Mouse (Mus musculus) liver, postnatal 0 days (tissue): Measurements from ENCODE around the gene Bpi. TPM values are rescaled to one million over a fixed set of nuclear protein-coding genes. Genes with fewer than 3 reads are reported as not detected.

ENCODE experiments used
- ATAC-seq: fragments of 200-750 bp; cut with Nextera tagmentation; 2 replicates; pipeline ENCODE4 v1.8.0; 2017; ENCODE audit warnings: mild to moderate bottlenecking, moderate library complexity
- DNase-seq: peaks from one replicate; pipeline ENCODE4 v3.0.0-alpha.2; 2016
- H3K27ac ChIP-seq: fragments of 300-500 bp; sonication (generic); 2 replicates; pipeline ENCODE4 v1.5.1; 2014; ENCODE audit warnings: antibody characterized with exemption, moderate library complexity, mild to moderate bottlenecking, low read depth
- H3K27me3 ChIP-seq: fragments of 300-500 bp; sonication (generic); 2 replicates; pipeline ENCODE4 v1.6.1; 2014; ENCODE audit warnings: low read length, control low read depth, mixed read lengths; ENCODE audit not compliant: insufficient read depth
- H3K36me3 ChIP-seq: fragments of 300-500 bp; sonication (generic); replicated peaks from 2 replicates; pipeline ENCODE4 v1.6.1; 2014; ENCODE audit warnings: mild to moderate bottlenecking, control low read depth, low read length, moderate library complexity, mixed read lengths; ENCODE audit not compliant: insufficient read depth
- H3K4me1 ChIP-seq: fragments of 300-500 bp; sonication (generic); 2 replicates; pipeline ENCODE4 v1.6.1; 2014; ENCODE audit warnings: antibody characterized with exemption, mild to moderate bottlenecking, control low read depth; ENCODE audit not compliant: insufficient read depth
- H3K4me2 ChIP-seq: fragments of 300-500 bp; sonication (generic); 2 replicates; pipeline ENCODE4 v1.6.1; 2014; ENCODE audit warnings: low read depth, mild to moderate bottlenecking, low read length, moderate library complexity, mixed read lengths
- H3K4me3 ChIP-seq: fragments of 300-500 bp; sonication (generic); 2 replicates; pipeline ENCODE4 v1.5.1; 2014; ENCODE audit warnings: low read depth, low read length
- H3K9ac ChIP-seq: fragments of 300-500 bp; sonication (generic); replicated peaks from 2 replicates; pipeline ENCODE4 v1.6.1; 2014; ENCODE audit warnings: mild to moderate bottlenecking, moderate library complexity
- H3K9me3 ChIP-seq: fragments of 300-500 bp; sonication (generic); 2 replicates; pipeline ENCODE4 v1.6.1; 2016; ENCODE audit warnings: mild to moderate bottlenecking, control low read depth, low read length, mixed read lengths
- CTCF ChIP-seq: sonication (generic); IDR thresholded peaks from 2 replicates; pipeline ENCODE4 v1.5.1; 2016; ENCODE audit warnings: antibody characterized with exemption, low read depth
- EP300 ChIP-seq: IDR thresholded peaks from 2 replicates; pipeline ENCODE4 v1.6.1; 2016; ENCODE audit warnings: antibody characterized with exemption, low read depth, mild to moderate bottlenecking
- WGBS: fragments of 180-500 bp; shearing (Covaris S2); extraction: QIAGEN DNeasy Blood & Tissue Kit; methylation state at CpG from one replicate; pipeline ENCODE4 v1.1.7; 2014; ENCODE audit not compliant: insufficient replicate concordance; 5-methylcytosine and 5-hydroxymethylcytosine counted together
- polyA plus RNA-seq: library from polyadenylated mRNA; unstranded; fragments of >200 nt; fragmentation: Nextera tagmentation; extraction: Ambion mirVana; gene quantifications from 2 replicates; pipeline ENCODE4 v1.2.1, GENCODE M21; 2015

Gene Bpi
- polyA plus RNA-seq, 1 experiment from 2014 or later, result not detected

DNA sequence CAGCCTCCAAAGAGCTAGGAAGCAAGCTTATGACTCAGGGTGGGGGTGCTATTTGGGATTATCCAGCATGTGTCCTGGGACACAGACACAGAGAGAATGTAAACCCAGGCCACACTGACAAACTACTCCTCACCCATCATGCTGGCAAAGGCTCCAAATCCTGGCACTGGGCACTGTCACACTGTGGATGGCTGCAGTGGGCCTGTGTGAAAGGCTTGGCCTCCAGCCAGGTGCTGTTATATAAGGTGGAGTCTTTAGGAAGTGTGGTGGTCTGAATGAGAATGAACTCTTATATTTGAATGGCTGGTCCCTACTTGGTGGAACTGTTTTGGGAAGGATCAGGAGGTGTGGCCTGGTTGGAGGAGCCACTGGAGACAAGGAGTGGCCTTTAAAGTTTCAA, 21.2 kb upstream of the Bpi start:
- no peaks in the 10 kb centered on the region for H3K9me3 ChIP-seq
- H3K9ac ChIP-seq, result no peak overlapping the region
- H3K4me3 ChIP-seq, result no peak overlapping the region
- no peak for DNase-seq
- H3K27ac ChIP-seq, result no peak overlapping the region
- no peak overlapping the region for H3K4me2 ChIP-seq
- H3K4me1 ChIP-seq, result no peaks in the 10 kb centered on the region
- H3K36me3 ChIP-seq, result no peaks in the 10 kb centered on the region
- no peak for TF ChIP-seq CTCF
- no peak for TF ChIP-seq EP300
- no peak for ATAC-seq
- H3K27me3 ChIP-seq, result no peaks in the 10 kb centered on the region

DNA sequence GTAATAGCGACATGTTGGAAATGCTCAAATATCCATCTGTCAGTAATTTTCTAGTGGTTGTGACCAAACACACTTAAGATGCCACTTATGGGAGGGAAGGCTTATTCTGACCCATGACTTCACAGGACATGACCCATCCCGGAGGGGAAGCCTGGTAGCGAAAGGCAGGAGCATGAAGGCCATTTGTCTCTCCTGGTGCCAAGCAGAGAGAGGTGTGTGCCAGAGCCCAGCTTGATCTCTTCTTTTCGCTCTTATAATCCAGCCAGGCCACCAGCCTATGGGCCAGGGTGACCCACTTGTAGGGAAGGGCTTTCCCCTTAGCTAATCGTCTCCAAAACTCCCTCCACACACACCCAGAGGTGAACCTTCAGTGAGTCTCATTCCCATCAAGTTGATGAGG, 19.8 kb upstream of the Bpi start:
- TF ChIP-seq CTCF, result no peak
- TF ChIP-seq EP300, result no peak
- DNase-seq (no peak), ATAC-seq (no peak)
- Histone ChIP-seq H3K9ac (no peak overlapping the region), H3K4me2 (no peak overlapping the region), H3K36me3 (no peaks in the 10 kb centered on the region), H3K27me3 (no peaks in the 10 kb centered on the region), H3K4me3 (no peak overlapping the region), H3K9me3 (no peaks in the 10 kb centered on the region), H3K4me1 (no peaks in the 10 kb centered on the region), H3K27ac (no peak overlapping the region)
- WGBS, result 80% methylated on average over 5 of the region's 5 CpGs

DNA sequence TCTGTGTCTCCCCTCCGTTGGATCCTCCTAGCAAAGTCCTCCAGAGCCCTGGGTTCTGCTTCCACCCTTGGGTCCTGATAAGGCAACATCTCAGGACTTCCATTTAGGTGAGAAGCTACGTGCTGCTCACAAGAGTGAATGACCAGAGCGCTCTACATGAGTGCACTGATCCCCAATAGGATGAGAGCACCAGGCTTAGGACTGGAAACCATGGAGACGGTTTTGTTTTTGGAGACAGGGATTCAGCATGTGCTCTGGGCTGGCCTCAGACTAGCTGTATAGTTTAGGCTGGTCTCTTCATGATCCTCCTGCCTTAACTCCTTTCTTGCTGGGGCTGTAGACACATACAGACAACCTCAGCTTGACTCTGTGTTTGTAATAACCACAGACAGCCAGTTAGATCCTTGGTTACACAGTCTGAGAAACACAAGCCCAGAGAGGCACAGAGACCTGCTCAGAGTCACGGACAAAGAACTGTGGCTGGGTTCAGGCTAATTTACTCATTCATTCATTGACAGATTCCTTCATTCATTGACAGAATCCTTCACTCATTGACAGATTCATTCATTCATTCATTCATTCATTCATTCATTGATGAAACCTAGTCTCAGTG, 16.7 kb upstream of the Bpi start:
- Histone ChIP-seq H3K4me3 (no peak overlapping the region), H3K27ac (no peak overlapping the region), H3K9ac (no peak overlapping the region), H3K4me2 (no peak overlapping the region), H3K27me3 (no peaks in the 10 kb centered on the region), H3K36me3 (no peaks in the 10 kb centered on the region), H3K4me1 (no peaks in the 10 kb centered on the region), H3K9me3 (no peaks in the 10 kb centered on the region)
- DNase-seq, result no peak
- WGBS, result 68% methylated on average over 5 of the region's 5 CpGs
- ATAC-seq, result no peak
- TF ChIP-seq CTCF, result no peak
- TF ChIP-seq EP300, result no peak

DNA sequence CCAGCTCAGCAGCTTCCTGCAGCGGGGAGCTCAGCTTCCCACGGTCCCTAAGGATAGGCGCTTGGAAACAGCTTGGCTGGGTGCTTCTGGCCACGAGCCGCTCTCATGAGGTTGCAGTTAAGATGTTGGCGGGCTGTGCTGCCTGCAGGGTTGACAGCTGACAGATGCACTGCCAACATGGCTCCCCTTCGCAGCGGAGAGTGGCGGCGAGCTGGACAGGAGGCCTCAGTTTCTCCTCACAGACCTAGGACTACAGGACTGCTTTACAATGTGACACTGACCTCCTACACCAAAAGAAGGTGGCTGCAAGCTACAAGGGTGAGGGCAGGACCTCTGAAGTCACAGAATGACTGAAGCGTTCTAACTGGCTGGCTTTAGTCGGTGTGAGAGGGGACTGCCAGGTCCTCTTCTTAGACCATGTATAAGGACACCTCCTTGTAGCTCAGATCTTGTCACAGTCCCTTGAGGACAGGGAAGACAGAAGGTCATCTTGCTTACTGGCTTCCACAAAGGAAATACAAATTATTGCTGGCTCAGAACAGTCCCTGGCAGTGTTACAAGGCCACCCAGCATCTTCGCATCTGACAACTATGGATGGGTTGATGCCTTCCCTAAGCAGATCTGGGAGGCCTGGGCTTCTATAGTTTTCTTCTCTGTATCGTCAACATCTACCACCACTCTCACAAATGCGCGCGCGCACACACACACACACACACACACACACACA, 15.6 kb upstream of the Bpi start:
- DNase-seq (no peak), ATAC-seq (no peak)
- Histone ChIP-seq H3K9ac (no peak overlapping the region), H3K4me3 (no peak overlapping the region), H3K36me3 (no peaks in the 10 kb centered on the region), H3K27me3 (no peaks in the 10 kb centered on the region), H3K27ac (no peak overlapping the region), H3K4me2 (no peak overlapping the region), H3K9me3 (no peaks in the 10 kb centered on the region), H3K4me1 (no peaks in the 10 kb centered on the region)
- WGBS, result 84% methylated on average over 18 of the region's 18 CpGs
- no peak for TF ChIP-seq EP300
- no peak for TF ChIP-seq CTCF

DNA sequence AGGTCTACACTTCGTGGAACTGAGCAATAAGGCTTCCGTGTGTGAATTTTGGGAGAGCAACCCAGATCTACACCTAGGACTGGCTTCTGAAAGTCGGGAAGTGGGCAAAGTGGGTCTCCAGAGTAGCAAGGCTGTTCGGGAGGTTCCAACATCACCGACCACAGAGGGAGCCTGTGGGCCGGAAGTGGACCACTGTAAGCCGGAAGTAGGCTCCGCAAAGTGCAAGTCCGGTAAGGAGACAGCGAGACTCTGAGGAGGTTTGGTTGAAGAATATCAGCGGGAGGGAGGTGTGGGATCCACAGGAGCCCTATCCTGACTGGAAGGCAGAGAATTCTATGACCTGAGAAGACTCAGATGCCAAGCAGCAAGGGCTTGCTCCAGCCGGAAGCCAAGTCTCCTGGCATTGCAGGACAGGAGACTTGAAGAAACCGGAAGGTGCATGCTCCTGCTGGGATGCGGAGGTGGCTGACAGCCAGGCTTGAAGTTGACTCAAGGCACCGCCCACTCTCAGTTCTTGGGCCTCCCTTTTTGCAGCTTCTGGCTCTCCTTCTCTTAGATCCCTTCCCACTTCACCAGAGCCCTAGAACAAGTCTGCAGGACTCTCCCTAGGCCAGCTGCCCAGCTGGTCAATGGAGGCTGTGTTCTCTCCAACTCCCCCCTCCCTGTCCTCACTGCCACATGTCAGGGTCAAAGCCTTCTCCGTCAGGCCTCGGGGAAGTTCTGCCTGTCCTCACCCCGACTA, 14.6 kb upstream of the Bpi start:
- Histone ChIP-seq H3K4me2 (no peak overlapping the region), H3K36me3 (no peaks in the 10 kb centered on the region), H3K27me3 (no peaks in the 10 kb centered on the region), H3K9ac (no peak overlapping the region), H3K27ac (no peak overlapping the region), H3K9me3 (no peaks in the 10 kb centered on the region), H3K4me3 (no peak overlapping the region), H3K4me1 (peaks cover 6% of the 10 kb centered on the region; the same call in 1 of the 2 replicates)
- DNase-seq (no peak), ATAC-seq (no peak)
- TF ChIP-seq EP300, result no peak
- TF ChIP-seq CTCF, result no peak
- 69% methylated on average over 18 of the region's 18 CpGs for WGBS

DNA sequence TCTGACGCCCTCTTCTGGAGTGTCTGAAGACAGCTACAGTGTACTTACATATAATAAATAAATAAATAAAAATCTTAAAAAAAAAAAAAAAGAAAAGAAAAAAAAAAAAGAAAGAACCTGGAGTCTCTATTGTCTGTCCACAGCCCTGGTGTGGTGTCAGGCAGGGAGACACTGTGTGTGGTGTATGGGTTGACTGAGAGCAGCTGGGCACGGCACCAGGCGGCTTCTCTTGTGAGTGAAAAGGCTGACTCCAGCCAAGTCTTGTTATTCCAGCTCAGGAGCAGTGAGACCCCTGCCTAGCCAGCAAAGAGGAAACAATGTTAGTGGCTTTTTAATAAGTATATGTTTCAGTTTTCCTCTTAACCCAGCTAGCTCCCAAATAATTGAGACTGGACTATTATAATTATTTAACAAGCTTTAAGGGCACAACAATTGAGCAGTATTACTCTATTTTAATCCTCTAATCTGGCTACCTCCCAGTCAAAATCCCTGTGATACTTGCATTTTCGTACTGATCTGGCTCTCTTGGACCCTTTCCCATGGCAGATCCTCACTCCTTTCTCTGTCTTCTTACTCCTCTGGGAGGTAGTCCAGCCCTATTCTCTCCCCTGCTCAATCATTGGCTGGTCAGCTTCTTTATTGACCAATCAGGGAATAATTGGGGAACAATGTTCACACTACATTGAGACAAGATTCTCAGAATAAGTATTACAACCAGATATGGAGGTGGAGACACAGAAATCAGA, 12.6 kb upstream of the Bpi start:
- WGBS, result 73% methylated on average over 4 of the region's 4 CpGs
- no peak for ATAC-seq
- Histone ChIP-seq H3K4me1 (peaks cover 7% of the 10 kb centered on the region; the same call in 1 of the 2 replicates), H3K9ac (no peak overlapping the region), H3K4me2 (no peak overlapping the region), H3K4me3 (no peak overlapping the region), H3K36me3 (no peaks in the 10 kb centered on the region), H3K27me3 (no peaks in the 10 kb centered on the region), H3K9me3 (no peaks in the 10 kb centered on the region), H3K27ac (no peak overlapping the region)
- TF ChIP-seq CTCF (no peak), EP300 (no peak)
- DNase-seq, result no peak
